Comparison of ENCODE assay signal across 15 mouse cellular contexts in the genomic region with DNA sequence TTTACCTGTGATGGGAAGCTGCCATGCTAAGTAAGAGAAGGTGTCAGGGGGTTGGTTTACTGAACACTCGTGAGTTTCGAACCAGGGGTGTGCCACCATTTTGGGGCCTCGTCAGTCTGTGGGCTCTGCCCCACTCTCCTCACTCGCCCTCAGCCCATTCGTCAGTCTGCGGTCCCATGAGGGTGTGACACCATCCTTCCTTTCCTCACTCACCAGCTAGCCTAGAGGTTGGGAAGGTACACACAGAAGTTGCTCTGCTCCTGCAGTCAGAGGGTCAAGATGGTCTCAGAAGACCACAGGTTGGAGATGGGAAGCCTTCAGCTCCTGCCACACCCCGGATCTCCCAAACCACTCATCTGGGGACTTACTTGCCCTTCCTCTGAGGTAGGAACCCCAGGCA.
DNase-seq lines count a peak whose midpoint lies in the region; ATAC-seq and TF ChIP-seq lines count a peak whose summit lies in the region.
"Had no signal": no experiment of that assay in that cellular context is flagged by ENCODE, and none has a peak within 500 bp of the region (broad histone marks: within the 10 kb centered on the region; RNA-seq: fewer than 3 reads in every experiment).

No protein-coding gene starts in this region.

- peak overlapping the region; percentile 91 for H3K27ac ChIP-seq in layer of hippocampus, adult 2 months
- no peak overlapping the region for H3K27ac ChIP-seq in liver, postnatal 0 days (ENCODE audit: low read depth)
- H3K27ac ChIP-seq: embryonic facial prominence, embryonic 12.5 days had no signal

- TF ChIP-seq CTCF in layer of hippocampus, adult 2 months (conservative IDR thresholded peaks at IDR 0.05) = no peak
- no peak for TF ChIP-seq CTCF in Patski (IDR thresholded peaks at IDR 0.05)
- no peak for TF ChIP-seq CTCF in liver, postnatal 0 days (IDR thresholded peaks at IDR 0.05; ENCODE audit: low read depth)

- H3K9ac ChIP-seq in liver, postnatal 0 days (replicated peaks) = no peak overlapping the region
- H3K9ac ChIP-seq: embryonic facial prominence, embryonic 12.5 days had no signal

- no peaks in the 10 kb centered on the region for H3K36me3 ChIP-seq in myocyte (ENCODE audit: control insufficient read depth, insufficient read depth)
- H3K36me3 ChIP-seq in liver, postnatal 0 days (replicated peaks; ENCODE audit: insufficient read depth, low read length) = no peaks in the 10 kb centered on the region
- H3K36me3 ChIP-seq: embryonic facial prominence, embryonic 12.5 days had no signal

- no peaks in the 10 kb centered on the region for H3K9me3 ChIP-seq in liver, postnatal 0 days (ENCODE audit: low read length)
- H3K9me3 ChIP-seq: embryonic facial prominence, embryonic 12.5 days had no signal

- peak; percentile 92 for DNase-seq in heart, adult 11 months
- no peak for DNase-seq in heart, postnatal 4 days
- DNase-seq in layer of hippocampus, adult 2 months (ENCODE audit: low spot score in 2 of 2) = no peak
- DNase-seq in layer of hippocampus, postnatal 14 days (ENCODE audit: low spot score in 2 of 2) = no peak
- no peak for DNase-seq in Patski (ENCODE audit: low read depth, low spot score)
- no peak for DNase-seq in liver, postnatal 0 days
- DNase-seq in urinary bladder, postnatal 10 days (ENCODE audit: low spot score) = no peak
- DNase-seq: adrenal gland, postnatal 25 days; B cell, adult 2 months; cerebellum, postnatal 25 days; gastrocnemius, postnatal 10 days; lung, postnatal 4 days; right cerebral cortex, postnatal 4 days had no signal

- TF ChIP-seq POLR2A in myocyte (IDR thresholded peaks at IDR 0.05; ENCODE audit: insufficient read length, low read depth) = no peak

- peaks cover 4% of the 10 kb centered on the region; the same call in 1 of the 2 replicates for H3K4me1 ChIP-seq in liver, postnatal 0 days (ENCODE audit: insufficient read depth)

- no peak for TF ChIP-seq EP300 in liver, postnatal 0 days (IDR thresholded peaks at IDR 0.05; ENCODE audit: low read depth)

- no peaks in the 10 kb centered on the region for H3K27me3 ChIP-seq in Patski
- H3K27me3 ChIP-seq in myocyte (ENCODE audit: control insufficient read depth, insufficient read depth, insufficient read length) = no peaks in the 10 kb centered on the region
- H3K27me3 ChIP-seq in liver, postnatal 0 days (ENCODE audit: insufficient read depth, low read length) = no peaks in the 10 kb centered on the region
- H3K27me3 ChIP-seq: embryonic facial prominence, embryonic 12.5 days had no signal

- POLR2A ChIA-PET in Patski (lab: Charles Lee) = interaction anchor here (0.5 to 1.2 kb wide), 2 partner anchors 67 to 91 kb away, joined by 3 read pairs; no protein-coding TSS in a partner anchor

- H3ac ChIP-seq in myocyte (ENCODE audit: control insufficient read depth, insufficient read length) = no peak overlapping the region

- H3K4me3 ChIP-seq in layer of hippocampus, adult 2 months = no peak overlapping the region
- H3K4me3 ChIP-seq in myocyte = no peak overlapping the region
- no peak overlapping the region for H3K4me3 ChIP-seq in liver, postnatal 0 days (ENCODE audit: low read depth, low read length)
- H3K4me3 ChIP-seq: embryonic facial prominence, embryonic 12.5 days had no signal

- peak; percentile 8 for ATAC-seq in Patski
- ATAC-seq in liver, postnatal 0 days = no peak

- 78% methylated on average over 7 of the region's 7 CpGs for WGBS in liver, postnatal 0 days (ENCODE audit: insufficient replicate concordance)

- peak overlapping the region; percentile 74 for H3K4me2 ChIP-seq in myocyte (ENCODE audit: low read depth)
- no peak overlapping the region for H3K4me2 ChIP-seq in liver, postnatal 0 days (ENCODE audit: low read depth, low read length)
- H3K4me2 ChIP-seq: embryonic facial prominence, embryonic 12.5 days had no signal

- CTCF ChIA-PET in Patski (lab: Charles Lee) = interaction anchor here (0.9 to 1.9 kb wide), 3 partner anchors 12 to 129 kb away, joined by 3 to 4 read pairs (median 4); no protein-coding TSS in a partner anchor

- no peaks in the 10 kb centered on the region for H3K79me2 ChIP-seq in myocyte (ENCODE audit: control insufficient read depth, insufficient read depth)

- in situ Hi-C loops in Patski (cut with MboI; ENCODE audit: low pct_unique_long_range_greater_than_20kb) = no loop called here

TF ChIP-seq in myocyte, 11 proteins besides CTCF, POLR2A, EP300 and RAD21:
- no peak for TF ChIP-seq MYOD1 (IDR thresholded peaks at IDR 0.05; ENCODE audit: control insufficient read depth in 1 of 3, insufficient read length in 2 of 3, low read depth in 2 of 3)
- TF ChIP-seq CEBPB (IDR thresholded peaks at IDR 0.05; ENCODE audit: insufficient read depth, poor library complexity, severe bottlenecking) = no peak
- no peak for TF ChIP-seq MYOG (IDR thresholded peaks at IDR 0.05; ENCODE audit: control insufficient read depth in 1 of 3, insufficient read depth in 1 of 3, insufficient read length in 2 of 3, low read depth in 2 of 3)
